Mouse (Mus musculus) cerebellum, adult 2 months (tissue): ENCODE measurements around the gene Lrrk1.

ENCODE experiments used
- CTCF ChIP-seq: fragments of 200-500 bp; IDR thresholded peaks from 2 replicates; pipeline ENCODE4 v1.5.1; 2011; ENCODE audit warnings: low read depth, mild to moderate bottlenecking, control low read depth, low read length, moderate library complexity, borderline replicate concordance; ENCODE audit not compliant: insufficient read depth
- POLR2A ChIP-seq: fragments of 200-500 bp; IDR thresholded peaks from 2 replicates; pipeline ENCODE4 v1.6.1; 2011; ENCODE audit warnings: low read length, control low read depth, borderline replicate concordance; ENCODE audit not compliant: insufficient read depth

DNA sequence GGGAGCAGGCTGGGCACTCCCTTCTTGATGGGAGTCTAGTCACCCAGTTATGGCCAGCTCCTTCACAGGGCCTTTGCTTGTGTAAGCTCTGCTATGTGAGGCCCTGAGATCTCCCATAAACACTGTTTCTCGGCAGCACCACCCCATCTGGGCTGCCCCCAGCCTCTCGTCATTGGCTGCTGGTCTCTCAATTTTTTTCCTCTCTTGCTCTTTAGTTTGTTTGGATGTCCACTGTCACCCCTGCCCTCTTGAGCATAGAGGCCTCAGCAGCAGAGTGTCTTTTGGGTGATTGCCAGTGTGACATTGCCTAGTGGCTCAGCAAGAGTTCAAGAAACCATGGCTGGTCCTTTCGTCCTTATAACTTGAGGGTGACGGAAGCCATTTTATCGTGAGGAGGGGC lies 130.9 kb downstream of the Lrrk1 start:
- TF ChIP-seq POLR2A (no peak), CTCF (no peak)
